Mouse (Mus musculus) CH12.LX (cell line): ENCODE results near the gene Mrgpre. TPM values are rescaled to one million over a fixed set of nuclear protein-coding genes. Genes with fewer than 3 reads are reported as not detected.

Experiments used
- DNase-seq: peaks from one replicate; pipeline ENCODE4 v3.0.0-alpha.2; 2013; ENCODE audit errors: extremely low read depth
- H3K27ac ChIP-seq: 2 replicates; pipeline ENCODE4 v1.5.1; 2012; ENCODE audit warnings: low read depth, mild to moderate bottlenecking, control low read depth, moderate library complexity; ENCODE audit not compliant: insufficient read depth
- H3K27me3 ChIP-seq: replicated peaks from 2 replicates; pipeline ENCODE3; 2012; ENCODE audit warnings: inconsistent platforms
- H3K36me3 ChIP-seq, 2 experiments: replicated peaks in 1 of 2; 2 replicates each; pipeline versions ENCODE3 to v1.6.1; 2012; ENCODE audit warnings: inconsistent platforms in 1 of 2, low read length in 1 of 2, mild to moderate bottlenecking in 1 of 2, mixed read lengths in 1 of 2, moderate library complexity in 1 of 2; ENCODE audit not compliant: control insufficient read depth in 1 of 2, insufficient read depth in 1 of 2
- H3K4me1 ChIP-seq, 2 experiments: 2 replicates each; pipeline ENCODE4 v1.6.1; 2012; ENCODE audit warnings: inconsistent platforms in 1 of 2, moderate library complexity in 1 of 2; ENCODE audit not compliant: insufficient read depth in 2 of 2, control insufficient read depth in 1 of 2
- H3K4me2 ChIP-seq: 2 replicates; pipeline ENCODE4 v1.6.1; 2012; ENCODE audit warnings: low read depth, mild to moderate bottlenecking, control low read depth; ENCODE audit not compliant: poor library complexity, insufficient read depth, severe bottlenecking
- H3K4me3 ChIP-seq, 3 experiments: fragments of 150-350 bp in 1 of 3; sonication (generic) in 1 of 3; replicated peaks in 1 of 3; 2 replicates each; pipeline versions ENCODE3 to v1.5.1; 2011 to 2012; ENCODE audit warnings: low read depth in 2 of 3, low read length in 2 of 3, mild to moderate bottlenecking in 2 of 3, moderate library complexity in 2 of 3, control low read depth in 1 of 3, improper control_type of control experiment in 1 of 3, inconsistent platforms in 1 of 3, mixed read lengths in 1 of 3; ENCODE audit not compliant: poor library complexity in 1 of 3
- H3K79me2 ChIP-seq: replicated peaks from 2 replicates; pipeline ENCODE4 v1.6.1; 2012; ENCODE audit warnings: mild to moderate bottlenecking, moderate library complexity; ENCODE audit not compliant: control insufficient read depth, poor library complexity, insufficient read depth, severe bottlenecking; ENCODE audit errors: extremely low read depth
- H3K9ac ChIP-seq: 2 replicates; pipeline ENCODE4 v1.6.1; 2012; ENCODE audit warnings: low read depth, mild to moderate bottlenecking, control low read depth, moderate library complexity; ENCODE audit not compliant: insufficient read depth
- H3K9me3 ChIP-seq: replicated peaks from 2 replicates; pipeline ENCODE3; 2012; ENCODE audit warnings: low read length, inconsistent platforms, mixed read lengths
- CTCF ChIP-seq, 2 experiments: IDR thresholded peaks in 1 of 2; conservative IDR thresholded peaks in 1 of 2; 2 replicates each; pipeline ENCODE4 v1.5.1; 2011 to 2012; ENCODE audit warnings: low read depth in 2 of 2, low read length in 2 of 2, improper control_type of control experiment in 1 of 2, inconsistent platforms in 1 of 2, mild to moderate bottlenecking in 1 of 2, moderate library complexity in 1 of 2
- E2F4 ChIP-seq: IDR thresholded peaks from 2 replicates; pipeline ENCODE4 v1.6.1; 2011; ENCODE audit warnings: low read depth, low read length, improper control_type of control experiment; ENCODE audit not compliant: insufficient replicate concordance
- ELF1 ChIP-seq: IDR thresholded peaks from 2 replicates; pipeline ENCODE4 v1.6.1; 2014; ENCODE audit warnings: low read depth, mild to moderate bottlenecking, inconsistent platforms, low read length, improper control_type of control experiment
- GABPA ChIP-seq: IDR thresholded peaks from 2 replicates; pipeline ENCODE4 v1.6.1; 2012; ENCODE audit warnings: low read depth, low read length, improper control_type of control experiment, inconsistent platforms; ENCODE audit not compliant: insufficient replicate concordance
- IRF4 ChIP-seq: IDR thresholded peaks from 2 replicates; pipeline ENCODE4 v1.6.1; 2014; ENCODE audit warnings: low read depth, mild to moderate bottlenecking, inconsistent platforms, low read length, improper control_type of control experiment
- KAT2A ChIP-seq: IDR thresholded peaks from 2 replicates; pipeline ENCODE4 v1.6.1; 2012; ENCODE audit warnings: low read length, improper control_type of control experiment, inconsistent platforms; ENCODE audit not compliant: insufficient replicate concordance
- MAFK ChIP-seq: IDR thresholded peaks from 2 replicates; pipeline ENCODE4 v1.6.1; 2011; ENCODE audit warnings: low read length, improper control_type of control experiment; ENCODE audit not compliant: insufficient replicate concordance
- MAX ChIP-seq: IDR thresholded peaks from 2 replicates; pipeline ENCODE4 v1.6.1; 2011; ENCODE audit warnings: low read length, improper control_type of control experiment
- MAZ ChIP-seq: IDR thresholded peaks from 2 replicates; pipeline ENCODE4 v1.6.1; 2012; ENCODE audit warnings: low read depth, mild to moderate bottlenecking, inconsistent platforms, low read length, improper control_type of control experiment, moderate library complexity
- MXI1 ChIP-seq: IDR thresholded peaks from 2 replicates; pipeline ENCODE4 v1.6.1; 2011; ENCODE audit warnings: mild to moderate bottlenecking, low read depth, low read length, improper control_type of control experiment
- MYC ChIP-seq: IDR thresholded peaks from 2 replicates; pipeline ENCODE4 v1.6.1; 2011; ENCODE audit warnings: low read depth, mild to moderate bottlenecking, improper control_type of control experiment, low read length
- NRF1 ChIP-seq: IDR thresholded peaks from 2 replicates; pipeline ENCODE4 v1.6.1; 2014; ENCODE audit warnings: low read depth, mild to moderate bottlenecking, inconsistent platforms, low read length, improper control_type of control experiment, moderate library complexity
- RAD21 ChIP-seq: IDR thresholded peaks from 2 replicates; pipeline ENCODE4 v1.6.1; 2011; ENCODE audit warnings: low read depth, mild to moderate bottlenecking, low read length, improper control_type of control experiment, moderate library complexity
- RCOR1 ChIP-seq: conservative IDR thresholded peaks from 2 replicates; pipeline ENCODE4 v1.6.1; 2012; ENCODE audit warnings: low read depth, mild to moderate bottlenecking, inconsistent platforms, low read length, improper control_type of control experiment
- UBTF ChIP-seq: IDR thresholded peaks from 2 replicates; pipeline ENCODE4 v1.6.1; 2012; ENCODE audit warnings: low read depth, mild to moderate bottlenecking, inconsistent platforms, low read length, improper control_type of control experiment, moderate library complexity
- USF1 ChIP-seq: IDR thresholded peaks from 2 replicates; pipeline ENCODE4 v1.6.1; 2014; ENCODE audit warnings: low read depth, mild to moderate bottlenecking, inconsistent platforms, low read length, improper control_type of control experiment
- USF2 ChIP-seq: conservative IDR thresholded peaks from 2 replicates; pipeline ENCODE4 v1.6.1; 2011; ENCODE audit warnings: low read depth, low read length, improper control_type of control experiment
- ZKSCAN1 ChIP-seq: IDR thresholded peaks from 2 replicates; pipeline ENCODE4 v1.6.1; 2012; ENCODE audit warnings: low read depth, inconsistent platforms, low read length, improper control_type of control experiment, borderline replicate concordance
- ZNF384 ChIP-seq: IDR thresholded peaks from 2 replicates; pipeline ENCODE4 v1.6.1; 2012; ENCODE audit warnings: low read depth, low read length, improper control_type of control experiment, inconsistent platforms
- dilution Hi-C: fragments of 300-500 bp; cut with MboI; formaldehyde crosslinking; loops from 2 replicates; pipeline ENCODE4 v1.14.3; 2020; ENCODE audit warnings: low sequenced_read_pairs; ENCODE audit not compliant: extremely low pct_unique_long_range_greater_than_20kb, extremely low pct_ligation_motif_present
- in situ Hi-C: fragments of 300-500 bp; cut with MboI; formaldehyde crosslinking; loops from 3 replicates; pipeline ENCODE4 v1.14.3; 2019; ENCODE audit warnings: low sequenced_read_pairs, low pct_ligation_motif_present, low pct_unique_long_range_greater_than_20kb, mixed read lengths
- polyA plus RNA-seq: library from polyadenylated mRNA; unstranded; fragments of >175 nt; gene quantifications from 2 replicates; pipeline ENCODE4 v1.2.1, GENCODE M21; 2012; ENCODE audit warnings: low read depth; ENCODE audit not compliant: insufficient read length
- total RNA-seq, 2 experiments: library from RNA; depleted of rRNA; stranded (reverse); fragments of 300-350 nt in 1 of 2; fragments of >200 nt in 1 of 2; gene quantifications; 2 replicates each; pipeline ENCODE4 v1.2.3; 2012 to 2014

Mrgpre gene
- total and polyA plus RNA-seq, 3 experiments, result 0.68 to 3.5 (median 1.3) TPM

DNA sequence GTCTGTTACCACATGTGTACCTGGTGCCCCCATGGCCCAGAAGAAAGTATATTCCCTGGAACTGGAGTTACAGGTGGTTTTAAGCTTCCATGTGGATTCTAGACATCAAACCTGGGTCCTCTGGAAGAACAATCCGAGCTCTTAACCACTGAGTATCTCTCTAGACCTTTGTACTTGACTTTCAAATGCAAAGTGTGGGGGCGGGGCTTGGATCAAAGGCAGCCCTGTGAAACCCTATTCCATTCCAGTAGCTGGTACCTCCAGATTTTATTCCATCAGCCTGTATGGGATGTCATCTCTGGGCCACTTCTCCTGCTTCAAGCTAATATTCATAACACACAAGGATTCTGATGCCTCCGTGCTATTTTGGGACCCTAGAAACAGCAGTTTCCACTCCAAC lies 8.2 kb downstream of the Mrgpre start:
- no peak overlapping the region for H3K9ac ChIP-seq
- H3K79me2 ChIP-seq, result no peaks in the 10 kb centered on the region
- peaks cover 8% of the 10 kb centered on the region for H3K27me3 ChIP-seq
- H3K36me3 ChIP-seq, result peaks cover 2 to 22% of the 10 kb centered on the region in 2 experiments
- H3K27ac ChIP-seq, result no peak overlapping the region
- TF ChIP-seq CTCF (conservative IDR thresholded peaks at IDR 0.05 in 1 of 2, IDR thresholded peaks at IDR 0.05 in 1 of 2; ENCODE audit: low read depth in 2 of 2, low read length in 2 of 2) (no peak), UBTF (no peak), MAZ (no peak), MAFK (no peak), MYC (no peak), RCOR1 (no peak), IRF4 (no peak), ZNF384 (no peak), NRF1 (no peak)
- H3K4me1 ChIP-seq, result peaks cover 0 to 7% of the 10 kb centered on the region in 2 experiments; a peak in 2 of 4 replicates
- no peak overlapping the region for H3K4me2 ChIP-seq
- dilution Hi-C loops (no loop called here), in situ Hi-C loops (no loop called here)
- DNase-seq, result no peak
- no peak overlapping the region for H3K4me3 ChIP-seq
- H3K9me3 ChIP-seq, result peaks cover 4% of the 10 kb centered on the region

DNA sequence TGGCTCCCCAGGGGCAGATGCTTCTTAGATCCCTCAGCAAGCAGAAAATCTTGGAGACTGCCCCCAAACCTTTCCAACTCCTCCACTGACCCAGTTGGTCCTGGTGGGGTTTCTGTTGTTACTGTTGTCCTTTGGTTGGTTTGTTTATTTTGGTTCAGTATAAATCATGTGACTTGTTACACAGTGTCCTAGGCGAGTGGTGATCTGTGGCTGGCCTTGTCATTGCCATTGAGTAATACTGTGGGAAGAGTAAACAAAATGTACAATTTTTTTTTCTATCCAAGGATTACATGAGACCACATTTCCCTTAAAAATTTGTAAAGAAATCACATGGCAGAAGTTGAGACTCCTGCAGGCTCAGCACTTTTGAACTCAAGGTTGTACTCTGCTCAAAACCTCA lies 14.8 kb downstream of the Mrgpre start:
- H3K4me2 ChIP-seq, result no peak overlapping the region
- in situ Hi-C loops (no loop called here), dilution Hi-C loops (no loop called here)
- no peak overlapping the region for H3K4me3 ChIP-seq
- H3K36me3 ChIP-seq, result no peaks in the 10 kb centered on the region
- TF ChIP-seq MAZ (no peak), MAX (no peak), MYC (no peak), UBTF (no peak), RAD21 (no peak), ZKSCAN1 (no peak), NRF1 (no peak), GABPA (no peak), ZNF384 (no peak), CTCF (conservative IDR thresholded peaks at IDR 0.05 in 1 of 2, IDR thresholded peaks at IDR 0.05 in 1 of 2; ENCODE audit: low read depth in 2 of 2, low read length in 2 of 2) (no peak), MXI1 (no peak), USF2 (no peak), E2F4 (no peak), KAT2A (no peak), USF1 (no peak), ELF1 (no peak)
- no peaks in the 10 kb centered on the region for H3K4me1 ChIP-seq
- peaks cover 4% of the 10 kb centered on the region for H3K9me3 ChIP-seq
- no peak overlapping the region for H3K9ac ChIP-seq
- H3K27ac ChIP-seq, result no peak overlapping the region
- DNase-seq, result no peak
- no peaks in the 10 kb centered on the region for H3K79me2 ChIP-seq
- peaks cover 67% of the 10 kb centered on the region for H3K27me3 ChIP-seq
